In the genomic region with DNA sequence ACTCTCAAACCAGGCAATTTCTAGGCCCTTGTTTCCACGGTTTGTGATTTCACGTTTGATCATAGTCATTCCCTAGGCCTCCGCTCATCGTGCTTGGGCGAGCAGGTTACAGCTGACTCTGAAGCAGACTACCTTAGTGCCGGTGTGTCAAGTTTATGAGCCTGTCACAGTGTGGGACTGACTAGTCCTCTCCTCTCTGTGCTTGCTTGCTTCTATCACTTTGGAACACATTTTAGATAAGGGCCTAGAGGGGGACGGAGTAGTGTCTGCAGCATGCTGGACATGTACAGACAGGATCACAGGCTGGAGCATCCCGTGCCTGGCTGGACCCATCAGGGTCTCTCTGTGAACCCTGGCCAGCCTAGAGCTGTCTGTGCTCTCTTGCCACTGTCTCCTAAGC, we compare ENCODE assay signal across 11 mouse cellular contexts. TPM values are rescaled to one million over a fixed set of nuclear protein-coding genes. Genes with fewer than 3 reads are reported as not detected.
DNase-seq lines count a peak whose midpoint lies in the region; ATAC-seq lines count a peak whose summit lies in the region.
"Had no signal": no experiment of that assay in that cellular context is flagged by ENCODE, and none has a peak within 500 bp of the region (broad histone marks: within the 10 kb centered on the region; RNA-seq: fewer than 3 reads in every experiment).

No protein-coding gene starts in this region.

- peaks cover 7% of the 10 kb centered on the region for H3K36me3 ChIP-seq in megakaryocyte, embryonic 14.5 days (replicated peaks; ENCODE audit: low read length)
- H3K36me3 ChIP-seq in erythroblast, embryonic 14.5 days (ENCODE audit: control insufficient read depth) = peaks cover 12% of the 10 kb centered on the region

- no peaks in the 10 kb centered on the region for H3K27me3 ChIP-seq in megakaryocyte, embryonic 14.5 days (replicated peaks)
- no peaks in the 10 kb centered on the region for H3K27me3 ChIP-seq in erythroblast, embryonic 14.5 days (ENCODE audit: control insufficient read depth)
- H3K27me3 ChIP-seq: embryonic facial prominence, embryonic 12.5 days; heart, embryonic 13.5 days had no signal

- no peaks in the 10 kb centered on the region for H3K9me3 ChIP-seq in megakaryocyte, embryonic 14.5 days
- no peaks in the 10 kb centered on the region for H3K9me3 ChIP-seq in erythroblast, embryonic 14.5 days (ENCODE audit: control insufficient read depth, low read length)
- H3K9me3 ChIP-seq: embryonic facial prominence, embryonic 12.5 days; heart, embryonic 13.5 days had no signal

- peak overlapping the region; percentile 66 for H3K4me3 ChIP-seq in megakaryocyte, embryonic 14.5 days (replicated peaks)
- peak overlapping the region; percentile 87 for H3K4me3 ChIP-seq in erythroblast, embryonic 14.5 days (replicated peaks)
- H3K4me3 ChIP-seq: embryonic facial prominence, embryonic 12.5 days; heart, embryonic 13.5 days; myocyte had no signal

- peaks cover 80% of the 10 kb centered on the region for H3K4me1 ChIP-seq in megakaryocyte, embryonic 14.5 days
- H3K4me1 ChIP-seq in erythroblast, embryonic 14.5 days (ENCODE audit: control insufficient read depth) = peaks cover 85% of the 10 kb centered on the region

- ATAC-seq in megakaryocyte, adult 5-6 weeks (ENCODE audit: poor library complexity, severe bottlenecking) = no peak
- 0 out of 2 replicates have a peak, but pooled peaks have one; percentile 5 for ATAC-seq in megakaryocyte progenitor cell, adult 5-6 weeks (replicated peaks; ENCODE audit: poor library complexity)

- peak; percentile 33 for DNase-seq in cerebellum, adult 9-10 months
- DNase-seq in cerebellum, postnatal 25 days = no peak
- DNase-seq in cerebellum, adult 11-12 months = no peak
- DNase-seq in gastrocnemius, adult 8-10 months (ENCODE audit: low spot score in 2 of 2) = no peak

RNA-seq across cellular contexts. Expression of a gene that starts 9.3 kb away (rescaled TPM):
- polyA plus RNA-seq in megakaryocyte, embryonic 14.5 days (2012; ENCODE audit: insufficient read depth, low replicate concordance) = 1.4 and 1.9 TPM in 2 replicates
- total RNA-seq in megakaryocyte, adult 5-6 weeks (2015) = 17.8 and 18.7 TPM in 2 replicates
- total RNA-seq in megakaryocyte, adult 5-6 weeks (2017) = 24.0 and 26.6 TPM in 2 replicates
- 0.75 and 0.92 TPM in 2 replicates for polyA plus RNA-seq in erythroblast, embryonic 14.5 days (2012)
- 39.5 and 40.0 TPM in 2 replicates for total RNA-seq in megakaryocyte progenitor cell, adult 5-6 weeks (2015)
- total RNA-seq in megakaryocyte progenitor cell, adult 5-6 weeks (2017) = 47.9 and 55.2 TPM in 2 replicates
- 1 to 10 TPM; 6.5 to 7.4 (median 7.0) TPM for total RNA-seq in gastrocnemius, adult 8-10 months (2022)
